Mouse (Mus musculus) stomach, embryonic 14.5 days (tissue): ENCODE results near the gene Zfp82. TPM values are rescaled to one million over a fixed set of nuclear protein-coding genes. Genes with fewer than 3 reads are reported as not detected.

Experiments
- ATAC-seq: fragments of 200-750 bp; cut with Nextera tagmentation; 2 replicates; pipeline ENCODE4 v1.8.0; 2017; ENCODE audit warnings: low read depth, moderate TSS enrichment; ENCODE audit not compliant: insufficient number of reproducible peaks, insufficient read depth, low FRiP score
- H3K27ac ChIP-seq: fragments of 300-500 bp; sonication (generic); 2 replicates; pipeline ENCODE4 v1.5.1; 2014; ENCODE audit warnings: mild to moderate bottlenecking, low read length, moderate library complexity, mixed read lengths
- H3K27me3 ChIP-seq: fragments of 300-500 bp; sonication (generic); 2 replicates; pipeline ENCODE4 v1.6.1; 2014; ENCODE audit warnings: low read length, control low read depth, mixed read lengths; ENCODE audit not compliant: control insufficient read depth, insufficient read depth
- H3K36me3 ChIP-seq: fragments of 300-500 bp; sonication (generic); 2 replicates; pipeline ENCODE4 v1.6.1; 2014; ENCODE audit warnings: mild to moderate bottlenecking, control low read depth, low read length, moderate library complexity, mixed read lengths; ENCODE audit not compliant: control insufficient read depth, insufficient read depth
- H3K4me1 ChIP-seq: fragments of 300-500 bp; sonication (generic); 2 replicates; pipeline ENCODE4 v1.6.1; 2014; ENCODE audit warnings: low read length, control low read depth, mixed read lengths; ENCODE audit not compliant: control insufficient read depth, insufficient read depth
- H3K4me2 ChIP-seq: fragments of 300-500 bp; sonication (generic); replicated peaks from 2 replicates; pipeline ENCODE4 v1.6.1; 2014; ENCODE audit warnings: low read depth, low read length, control low read depth
- H3K4me3 ChIP-seq: fragments of 300-500 bp; sonication (generic); 2 replicates; pipeline ENCODE4 v1.5.1; 2014; ENCODE audit warnings: low read depth, low read length, control low read depth
- H3K9ac ChIP-seq: fragments of 300-500 bp; sonication (generic); replicated peaks from 2 replicates; pipeline ENCODE4 v1.6.1; 2014; ENCODE audit warnings: low read depth, mild to moderate bottlenecking, control low read depth, low read length, moderate library complexity, mixed read lengths
- H3K9me3 ChIP-seq: fragments of 300-500 bp; sonication (generic); 2 replicates; pipeline ENCODE4 v1.6.1; 2016; ENCODE audit warnings: low read depth, low read length, control low read depth; ENCODE audit not compliant: control insufficient read depth
- WGBS: fragments of 180-500 bp; shearing (Covaris S2); extraction: QIAGEN DNeasy Blood & Tissue Kit; methylation state at CpG from one replicate; pipeline ENCODE4 v1.1.7; 2014; 5-methylcytosine and 5-hydroxymethylcytosine counted together
- microRNA-seq: library from miRNA; unstranded; fragments of <30 nt; microRNA quantifications from one replicate; pipeline ENCODE4, GENCODE M21; 2016
- polyA plus RNA-seq: library from polyadenylated mRNA; unstranded; fragments of >200 nt; fragmentation: Nextera tagmentation; extraction: Ambion mirVana; gene quantifications from 2 replicates; pipeline ENCODE4 v1.2.1, GENCODE M21; 2014

Zfp82 gene
- polyA plus RNA-seq, 1 experiment from 2014 or later: 5.0 TPM

DNA sequence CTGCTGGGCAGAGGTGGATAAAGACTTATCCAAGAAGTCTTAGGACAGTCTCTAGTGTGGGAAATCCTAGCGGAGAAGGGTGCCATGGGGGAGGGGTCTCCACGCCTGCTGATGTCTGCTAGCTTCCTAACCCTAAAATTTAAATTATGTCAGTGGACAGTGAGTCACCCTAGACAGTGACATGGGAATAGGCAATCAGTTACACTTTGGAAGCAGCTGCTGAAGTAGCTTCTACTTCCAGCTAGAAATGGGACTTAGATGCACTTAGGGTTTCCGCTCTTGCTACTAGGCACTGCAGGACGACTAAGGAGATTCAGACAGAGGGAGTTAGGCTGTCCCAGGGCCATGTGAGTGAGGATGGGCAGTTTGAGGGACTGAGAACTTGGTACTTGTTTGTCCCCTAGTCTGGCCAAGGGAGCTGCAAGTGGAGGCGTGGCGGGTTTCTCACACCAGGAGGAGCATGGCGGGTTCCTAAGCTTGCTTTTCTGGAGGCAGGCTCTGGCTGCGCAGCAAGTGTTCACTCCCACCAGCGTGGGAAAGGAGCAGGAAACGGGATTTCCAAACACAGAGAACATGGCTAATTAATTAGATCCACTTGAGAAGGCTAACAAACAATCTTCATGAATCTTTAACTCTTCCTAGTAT lies 62.0 kb downstream of the Zfp82 start:
- 0 out of 2 replicates have a peak, but pooled peaks cover 2% of the 10 kb centered on the region for H3K4me1 ChIP-seq
- no peak overlapping the region for H3K9ac ChIP-seq
- H3K9me3 ChIP-seq: no peaks in the 10 kb centered on the region
- no peak overlapping the region for H3K27ac ChIP-seq
- H3K27me3 ChIP-seq: no peaks in the 10 kb centered on the region
- no peak overlapping the region for H3K4me2 ChIP-seq
- H3K4me3 ChIP-seq: no peak overlapping the region
- ATAC-seq: no peak
- peaks cover 27% of the 10 kb centered on the region for H3K36me3 ChIP-seq
- WGBS: 82% methylated on average over 10 of the region's 10 CpGs

DNA sequence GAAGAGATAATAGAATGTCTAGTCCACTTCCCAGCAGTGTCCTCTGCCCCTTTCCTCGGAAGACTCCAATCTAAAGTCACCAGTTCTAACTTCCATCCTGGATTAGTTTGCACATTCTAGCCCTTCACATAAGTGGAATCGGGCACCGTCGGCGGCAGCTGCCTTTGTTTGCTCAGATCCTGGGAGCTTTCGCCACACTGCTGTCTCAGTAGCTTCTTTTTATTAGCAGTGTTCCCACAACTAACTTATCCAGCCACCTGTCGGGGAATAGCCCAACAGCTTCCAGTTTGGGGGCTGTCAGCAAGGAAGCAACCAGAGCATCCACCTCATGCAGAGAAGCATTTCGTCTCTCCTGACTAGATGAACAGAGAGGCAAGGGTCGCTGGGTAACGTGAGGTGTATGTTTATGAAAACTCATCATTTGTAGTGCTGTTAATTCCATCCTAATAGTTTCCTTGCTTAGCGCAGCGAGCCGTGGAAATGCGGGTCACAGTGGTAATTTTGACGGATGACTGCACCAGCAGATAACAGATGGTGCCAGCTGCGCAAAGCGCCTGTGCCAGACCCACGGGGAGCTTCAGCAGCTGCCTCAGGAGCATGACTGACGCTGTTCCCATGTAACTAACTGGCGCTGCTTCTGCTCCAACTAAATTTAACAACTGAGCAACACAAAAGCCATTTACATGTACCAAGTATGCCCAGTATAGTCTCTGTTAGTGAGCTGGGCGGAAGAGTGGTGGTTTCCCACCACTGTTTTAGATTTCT lies 63.2 kb downstream of the Zfp82 start:
- no peaks in the 10 kb centered on the region for H3K9me3 ChIP-seq
- H3K9ac ChIP-seq: no peak overlapping the region
- no peaks in the 10 kb centered on the region for H3K27me3 ChIP-seq
- 53% methylated on average over 21 of the region's 21 CpGs for WGBS
- H3K27ac ChIP-seq: no peak overlapping the region
- no peak overlapping the region for H3K4me3 ChIP-seq
- ATAC-seq: no peak
- H3K36me3 ChIP-seq: peaks cover 24% of the 10 kb centered on the region
- 0 out of 2 replicates have a peak, but pooled peaks cover 2% of the 10 kb centered on the region for H3K4me1 ChIP-seq
- no peak overlapping the region for H3K4me2 ChIP-seq

DNA sequence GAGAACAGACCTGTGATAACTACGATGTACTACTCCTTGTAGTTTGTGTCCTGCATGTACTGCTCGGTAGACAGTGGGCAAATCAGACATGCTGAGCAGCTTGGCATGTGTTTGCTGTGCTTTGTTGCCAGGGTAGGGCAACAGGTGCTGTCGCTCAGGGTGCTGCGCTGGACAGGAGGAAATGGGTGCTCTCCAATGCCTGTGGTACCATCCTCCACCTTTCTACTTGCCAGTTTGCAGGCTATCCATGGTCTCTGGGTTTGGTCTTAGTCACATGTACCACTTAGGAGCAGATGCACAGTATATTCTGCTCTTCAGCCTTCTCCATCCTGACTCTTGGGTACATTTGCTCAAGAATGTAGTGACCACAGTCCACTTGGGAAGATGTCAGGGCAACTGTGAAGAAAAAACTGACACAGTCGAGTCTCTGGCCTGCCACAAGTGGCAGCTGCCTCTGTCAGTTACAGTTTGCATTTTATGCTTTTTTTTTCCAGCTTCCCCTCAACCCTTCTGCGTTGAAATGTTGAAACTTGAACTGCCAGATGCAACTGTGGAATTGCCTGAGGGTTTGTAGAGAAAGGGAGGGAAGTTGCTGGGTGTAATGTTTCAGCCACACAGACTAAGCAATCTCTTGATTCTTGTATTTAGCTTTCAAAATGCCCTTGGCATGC lies 64.5 kb downstream of the Zfp82 start:
- ATAC-seq: no peak
- Histone ChIP-seq H3K4me3 (no peak overlapping the region), H3K4me2 (no peak overlapping the region), H3K9me3 (no peaks in the 10 kb centered on the region), H3K9ac (0 out of 2 replicates have a peak overlapping the region, but pooled peaks have one; percentile 3), H3K4me1 (0 out of 2 replicates have a peak, but pooled peaks cover 2% of the 10 kb centered on the region), H3K27me3 (no peaks in the 10 kb centered on the region), H3K36me3 (peaks cover 11% of the 10 kb centered on the region; the same call in 1 of the 2 replicates), H3K27ac (no peak overlapping the region)
- WGBS: 72% methylated on average over 6 of the region's 6 CpGs

DNA sequence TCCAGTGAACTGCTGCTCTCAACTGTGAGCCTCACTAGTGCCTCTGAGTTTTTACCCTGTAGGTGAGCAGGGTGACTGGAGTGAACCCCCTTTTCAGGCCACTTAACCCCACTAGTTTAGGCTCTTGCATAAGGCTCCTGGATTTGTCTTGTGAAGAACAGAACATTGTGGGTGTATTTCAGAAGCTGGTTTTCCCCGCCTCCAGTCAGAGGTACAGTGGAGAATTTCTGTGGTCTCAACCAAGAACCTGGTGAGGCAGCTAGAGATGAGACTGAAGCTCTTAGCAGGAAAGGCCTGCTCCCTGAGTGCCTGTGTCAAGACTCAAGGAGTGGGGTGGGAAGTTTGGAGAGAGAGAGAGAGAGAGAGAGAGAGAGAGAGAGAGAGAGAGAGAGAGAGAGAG lies 65.1 kb downstream of the Zfp82 start:
- Histone ChIP-seq H3K4me2 (no peak overlapping the region), H3K4me3 (no peak overlapping the region), H3K9ac (no peak overlapping the region), H3K4me1 (0 out of 2 replicates have a peak, but pooled peaks cover 2% of the 10 kb centered on the region), H3K36me3 (peaks cover 8% of the 10 kb centered on the region; the same call in 1 of the 2 replicates), H3K9me3 (no peaks in the 10 kb centered on the region), H3K27ac (no peak overlapping the region), H3K27me3 (no peaks in the 10 kb centered on the region)
- no peak for ATAC-seq
- 100% methylated on average over 1 of the region's 1 CpGs for WGBS

Small RNA genes within 50 kb of the gene (microRNA-seq; reads per million reads assigned to microRNA genes)
- gene Gm23368: not detected

Other genes starting within 250 kb of the Zfp82 start
- gene Zfp940, start 219.2 kb downstream of the Zfp82 start, polyA plus RNA-seq: 6.3 and 6.5 TPM in 2 replicates
- 8.8 and 12.2 TPM in 2 replicates for gene Zfp420, start 212.9 kb downstream of the Zfp82 start, polyA plus RNA-seq
- 10.9 and 12.8 TPM in 2 replicates for gene Zfp27, start 166.3 kb downstream of the Zfp82 start, polyA plus RNA-seq
- gene Zfp383, start 164.7 kb downstream of the Zfp82 start, polyA plus RNA-seq: 6.7 and 8.0 TPM in 2 replicates
- 12.0 and 13.3 TPM in 2 replicates for gene Zfp74, start 118.8 kb downstream of the Zfp82 start, polyA plus RNA-seq
- 21.6 and 25.0 TPM in 2 replicates for gene Zfp568, start 88.9 kb downstream of the Zfp82 start, polyA plus RNA-seq
- 3.6 and 4.4 TPM in 2 replicates for gene Zfp14, start 21.5 kb downstream of the Zfp82 start, polyA plus RNA-seq
- 2.0 and 2.1 TPM in 2 replicates for gene Gm26920, start 17.5 kb upstream of the Zfp82 start, polyA plus RNA-seq
- 7.5 and 11.2 TPM in 2 replicates for gene Zfp566, start 17.6 kb upstream of the Zfp82 start, polyA plus RNA-seq
- gene Zfp260, start 21.9 kb upstream of the Zfp82 start, polyA plus RNA-seq: 132 and 142 TPM in 2 replicates
- gene Zfp382, start 49.0 kb upstream of the Zfp82 start, polyA plus RNA-seq: 6.4 and 7.3 TPM in 2 replicates
- gene Zfp146, start 96.8 kb upstream of the Zfp82 start, polyA plus RNA-seq: 19.6 and 22.3 TPM in 2 replicates
- gene Cox7a1, start 111.2 kb upstream of the Zfp82 start, polyA plus RNA-seq: 5.7 and 8.2 TPM in 2 replicates
- 95.8 and 99.8 TPM in 2 replicates for gene Capns1, start 125.9 kb upstream of the Zfp82 start, polyA plus RNA-seq
- gene Polr2i, start 159.0 kb upstream of the Zfp82 start, polyA plus RNA-seq: 143 and 177 TPM in 2 replicates
- gene Tbcb, start 159.4 kb upstream of the Zfp82 start, polyA plus RNA-seq: 148 and 150 TPM in 2 replicates
- not detected in 2 replicates for gene Ovol3, start 162.8 kb upstream of the Zfp82 start, polyA plus RNA-seq
- gene Thap8, start 207.2 kb upstream of the Zfp82 start, polyA plus RNA-seq: 0.25 and 0.34 TPM in 2 replicates
- gene Wdr62, start 207.5 kb upstream of the Zfp82 start, polyA plus RNA-seq: 7.9 and 9.8 TPM in 2 replicates
- gene Clip3, start 218.8 kb upstream of the Zfp82 start, polyA plus RNA-seq: 52.8 and 53.9 TPM in 2 replicates
- gene Alkbh6, start 235.8 kb upstream of the Zfp82 start, polyA plus RNA-seq: 70.1 and 76.2 TPM in 2 replicates
- gene Syne4, start 241.9 kb upstream of the Zfp82 start, polyA plus RNA-seq: 49.0 and 53.2 TPM in 2 replicates
- not detected in 2 replicates for gene E130208F15Rik, start 248.8 kb upstream of the Zfp82 start, polyA plus RNA-seq